Mouse (Mus musculus) heart, postnatal 36 days (tissue): ENCODE results near the gene Polr2g. TPM values are rescaled to one million over a fixed set of nuclear protein-coding genes. Genes with fewer than 3 reads are reported as not detected.
A peak's percentile ranks its signal among the peaks of the same experiment; 100 is the strongest.

Source experiments
- DNase-seq, 2 experiments: peaks; one replicate each; pipeline ENCODE4 v3.0.0; 2021 to 2022
- intact Hi-C: fragments of 180-260 bp; cut with DNase I; formaldehyde crosslinking; loops from one replicate; pipeline ENCODE4 v1.15.1; 2025
- total RNA-seq, 2 experiments: library from RNA; stranded (reverse); gene quantifications; 2 replicates each; pipeline ENCODE4 v1.2.3; 2021

Polr2g gene
- total RNA-seq, 2 experiments from 2014 or later = 52.3 to 59.2 TPM

GRCm38 (mm10) chr19:8818801-8819595 lies 20.6 kb upstream of the Polr2g start, which contains the start of gene Ttc9c:
TSS of gene Ttc9c (minus strand) at chr19:8819333.
- intact Hi-C loops = no loop called here
- DNase-seq = peak; percentile 91 to 92

GRCm38 (mm10) chr19:8818301-8818798 lies 20.0 kb upstream of the Polr2g start:
- intact Hi-C loops = no loop called here
- DNase-seq = no peak

- intact Hi-C loops = loop anchor here (2.0 kb wide), 1 partner anchor 14 kb away; the partner anchor contains the start of gene Zbtb3
- DNase-seq = no peak
Measured at GRCm38 (mm10) chr19:8817001-8817400, 18.6 kb upstream of the Polr2g start.

GRCm38 (mm10) chr19:8815812-8816211 lies 17.4 kb upstream of the Polr2g start:
- intact Hi-C loops = loop anchor here (2.0 kb wide), 1 partner anchor 13 kb away; the partner anchor contains the start of gene Zbtb3
- no peak for DNase-seq

GRCm38 (mm10) chr19:8806810-8807209 lies 8.4 kb upstream of the Polr2g start:
- intact Hi-C loops = no loop called here
- no peak for DNase-seq

GRCm38 (mm10) chr19:8803879-8804660 lies 5.7 kb upstream of the Polr2g start:
- DNase-seq = no peak
- intact Hi-C loops = loop anchor here (2.0 kb wide), 1 partner anchor 13 kb away; no protein-coding TSS in a partner anchor

GRCm38 (mm10) chr19:8803204-8803780 lies 4.9 kb upstream of the Polr2g start:
- intact Hi-C loops = loop anchor here (2.0 kb wide), 1 partner anchor 14 kb away; no protein-coding TSS in a partner anchor
- DNase-seq = no peak

GRCm38 (mm10) chr19:8802130-8802821 lies 3.9 kb upstream of the Polr2g start, which contains the start of gene Zbtb3:
TSS of gene Zbtb3 (plus strand) at chr19:8802555.
- peak; percentile 86 to 89 for DNase-seq
- intact Hi-C loops = loop anchor here (2.0 kb wide), 1 partner anchor 15 kb away; no protein-coding TSS in a partner anchor

- no peak for DNase-seq
Measured at GRCm38 (mm10) chr19:8798947-8799315, 554 bp upstream of the Polr2g start.

GRCm38 (mm10) chr19:8790171-8790570 lies 8.2 kb downstream of the Polr2g start:
- intact Hi-C loops = no loop called here
- DNase-seq = no peak

More at GRCm38 (mm10) chr19:8798947-8799315, 554 bp upstream of the Polr2g start:
- intact Hi-C loops = no loop called here

- intact Hi-C loops = no loop called here
- DNase-seq = no peak
Measured at GRCm38 (mm10) chr19:8789171-8789570, 9.2 kb downstream of the Polr2g start.

GRCm38 (mm10) chr19:8788521-8788920 lies 9.9 kb downstream of the Polr2g start:
- DNase-seq = no peak
- intact Hi-C loops = no loop called here

GRCm38 (mm10) chr19:8786008-8786781 lies 12.2 kb downstream of the Polr2g start, which contains the start of gene Taf6l:
TSS of gene Taf6l (minus strand) at chr19:8786417.
- intact Hi-C loops = no loop called here
- DNase-seq = peak; percentile 86 to 87

- no peak for DNase-seq
- intact Hi-C loops = no loop called here
Measured at GRCm38 (mm10) chr19:8774951-8775421, 23.4 kb downstream of the Polr2g start.

- intact Hi-C loops = no loop called here
Measured at GRCm38 (mm10) chr19:8774086-8774835, 24.1 kb downstream of the Polr2g start, which contains the start of gene Tmem179b. TSS of gene Tmem179b (minus strand) at chr19:8774467.

GRCm38 (mm10) chr19:8773409-8773808 lies 25.0 kb downstream of the Polr2g start:
- no peak for DNase-seq
- intact Hi-C loops = no loop called here

More at GRCm38 (mm10) chr19:8774086-8774835, 24.1 kb downstream of the Polr2g start, which contains the start of gene Tmem179b:
- peak; percentile 96 to 99 for DNase-seq

- intact Hi-C loops = no loop called here
- no peak for DNase-seq
Measured at GRCm38 (mm10) chr19:8772996-8773395, 25.4 kb downstream of the Polr2g start.
